Mouse (Mus musculus) lung, embryonic 15.5 days (tissue): ENCODE measurements around the gene Vmn1r93. TPM values are rescaled to one million over a fixed set of nuclear protein-coding genes. Genes with fewer than 3 reads are reported as not detected.
"Not testable (repeated sequence)": the region's sequence is repeated elsewhere in the genome, so short reads cannot be mapped to it uniquely, and the experiment has no call there.

Source experiments
- ATAC-seq: fragments of 200-750 bp; cut with Nextera tagmentation; 2 replicates; pipeline ENCODE4 v1.8.0; 2017; ENCODE audit warnings: moderate number of reproducible peaks, borderline replicate concordance; ENCODE audit not compliant: low FRiP score, low TSS enrichment; ENCODE audit errors: extremely low read depth
- H3K27ac ChIP-seq: fragments of 300-500 bp; sonication (generic); 2 replicates; pipeline ENCODE4 v1.5.1; 2015; ENCODE audit warnings: moderate library complexity, mild to moderate bottlenecking, inconsistent platforms
- H3K27me3 ChIP-seq: fragments of 300-500 bp; sonication (generic); 2 replicates; pipeline ENCODE4 v1.6.1; 2015; ENCODE audit warnings: inconsistent platforms
- H3K36me3 ChIP-seq: fragments of 300-500 bp; sonication (generic); 2 replicates; pipeline ENCODE4 v1.6.1; 2015; ENCODE audit warnings: inconsistent platforms
- H3K4me1 ChIP-seq: fragments of 300-500 bp; sonication (generic); 2 replicates; pipeline ENCODE4 v1.6.1; 2015; ENCODE audit warnings: inconsistent platforms
- H3K4me2 ChIP-seq: fragments of 300-500 bp; sonication (generic); 2 replicates; pipeline ENCODE4 v1.6.1; 2015; ENCODE audit warnings: inconsistent platforms, mild to moderate bottlenecking, moderate library complexity
- H3K4me3 ChIP-seq: fragments of 300-500 bp; sonication (generic); 2 replicates; pipeline ENCODE4 v1.5.1; 2015; ENCODE audit warnings: mild to moderate bottlenecking, inconsistent platforms
- H3K9ac ChIP-seq: fragments of 300-500 bp; sonication (generic); 2 replicates; pipeline ENCODE4 v1.6.1; 2015; ENCODE audit warnings: inconsistent platforms
- H3K9me3 ChIP-seq: fragments of 300-500 bp; sonication (generic); 2 replicates; pipeline ENCODE4 v1.6.1; 2016; ENCODE audit warnings: inconsistent platforms
- WGBS: fragments of 180-500 bp; shearing (Covaris S2); methylation state at CpG from one replicate; pipeline ENCODE4 v1.1.7; 2015; 5-methylcytosine and 5-hydroxymethylcytosine counted together
- polyA plus RNA-seq: library from polyadenylated mRNA; unstranded; fragments of >200 nt; fragmentation: Nextera tagmentation; extraction: Ambion mirVana; gene quantifications from 2 replicates; pipeline ENCODE4 v1.2.1, GENCODE M21; 2015

Gene Vmn1r93
- not detected in 2 replicates for polyA plus RNA-seq

GRCm38 (mm10) chr7:20138988-20139387, at the start of gene Vmn1r93:
Gene Vmn1r93 (minus strand): TSS chr7:20139088.
- ATAC-seq: not testable (repeated sequence)

GRCm38 (mm10) chr7:20168277-20168676, 29.4 kb upstream of the Vmn1r93 start, which contains the start of gene Vmn1r94:
Gene Vmn1r94 (minus strand): TSS chr7:20168377.
- no CpG with 5 or more reads among the region's 3 CpGs for WGBS

More at GRCm38 (mm10) chr7:20138988-20139387, at the start of gene Vmn1r93:
- not testable (repeated sequence) for H3K4me3 ChIP-seq, H3K36me3 ChIP-seq, H3K27ac ChIP-seq, H3K9ac ChIP-seq, H3K4me2 ChIP-seq, H3K9me3 ChIP-seq, H3K27me3 ChIP-seq, H3K4me1 ChIP-seq
- no CpG with 5 or more reads among the region's 5 CpGs for WGBS

GRCm38 (mm10) chr7:20122479-20122878, 16.4 kb downstream of the Vmn1r93 start, which contains the start of gene Gm16442:
Gene Gm16442 (minus strand): TSS chr7:20122579.
- not testable (repeated sequence) for H3K36me3 ChIP-seq, H3K4me3 ChIP-seq, H3K27me3 ChIP-seq, H3K9ac ChIP-seq, H3K27ac ChIP-seq, H3K9me3 ChIP-seq, H3K4me1 ChIP-seq, H3K4me2 ChIP-seq, ATAC-seq
- WGBS: no CpG with 5 or more reads among the region's 2 CpGs

More at GRCm38 (mm10) chr7:20168277-20168676, 29.4 kb upstream of the Vmn1r93 start, which contains the start of gene Vmn1r94:
- ATAC-seq, H3K4me3 ChIP-seq, H3K4me1 ChIP-seq, H3K36me3 ChIP-seq, H3K27ac ChIP-seq, H3K9me3 ChIP-seq, H3K9ac ChIP-seq, H3K27me3 ChIP-seq, H3K4me2 ChIP-seq: not testable (repeated sequence)

GRCm38 (mm10) chr7:20099380-20099779, 39.5 kb downstream of the Vmn1r93 start, which contains the start of gene Vmn1r91:
Gene Vmn1r91 (plus strand): TSS chr7:20099680.
- H3K4me3 ChIP-seq, H3K4me2 ChIP-seq, H3K27me3 ChIP-seq, H3K9me3 ChIP-seq, H3K9ac ChIP-seq, H3K36me3 ChIP-seq, ATAC-seq, H3K27ac ChIP-seq, H3K4me1 ChIP-seq: not testable (repeated sequence)
- 77% methylated on average over 5 of the region's 5 CpGs for WGBS

Other genes starting within 250 kb of the Vmn1r93 start
- 19.0 and 22.5 TPM in 2 replicates for gene Pvr, start 217.9 kb downstream of the Vmn1r93 start, polyA plus RNA-seq
- 1.4 and 2.0 TPM in 2 replicates for gene Igsf23, start 188.3 kb downstream of the Vmn1r93 start, polyA plus RNA-seq
- not detected in 2 replicates for gene Ceacam20, start 173.7 kb downstream of the Vmn1r93 start, polyA plus RNA-seq
- not detected in 2 replicates for gene Nlrp9b, start 147.6 kb downstream of the Vmn1r93 start, polyA plus RNA-seq
- not detected in 2 replicates for gene Vmn1r91, start 39.4 kb downstream of the Vmn1r93 start, polyA plus RNA-seq
- gene Gm16442, start 16.5 kb downstream of the Vmn1r93 start, polyA plus RNA-seq: not detected in 2 replicates
- gene Vmn1r94, start 29.3 kb upstream of the Vmn1r93 start, polyA plus RNA-seq: not detected in 2 replicates
- gene Vmn1r95, start 54.6 kb upstream of the Vmn1r93 start, polyA plus RNA-seq: not detected in 2 replicates
- gene Gm6164, start 66.5 kb upstream of the Vmn1r93 start, polyA plus RNA-seq: not detected in 2 replicates
- gene Gm4498, start 94.7 kb upstream of the Vmn1r93 start, polyA plus RNA-seq: not detected in 2 replicates
- not detected in 2 replicates for gene Gm5890, start 123.7 kb upstream of the Vmn1r93 start, polyA plus RNA-seq
- gene Gm4133, start 195.0 kb upstream of the Vmn1r93 start, polyA plus RNA-seq: not detected in 2 replicates
- not detected in 2 replicates for gene Gm5728, start 236.3 kb upstream of the Vmn1r93 start, polyA plus RNA-seq